Mouse (Mus musculus): Measurements from ENCODE around the gene Trim38.

The Trim38 gene

DNA sequence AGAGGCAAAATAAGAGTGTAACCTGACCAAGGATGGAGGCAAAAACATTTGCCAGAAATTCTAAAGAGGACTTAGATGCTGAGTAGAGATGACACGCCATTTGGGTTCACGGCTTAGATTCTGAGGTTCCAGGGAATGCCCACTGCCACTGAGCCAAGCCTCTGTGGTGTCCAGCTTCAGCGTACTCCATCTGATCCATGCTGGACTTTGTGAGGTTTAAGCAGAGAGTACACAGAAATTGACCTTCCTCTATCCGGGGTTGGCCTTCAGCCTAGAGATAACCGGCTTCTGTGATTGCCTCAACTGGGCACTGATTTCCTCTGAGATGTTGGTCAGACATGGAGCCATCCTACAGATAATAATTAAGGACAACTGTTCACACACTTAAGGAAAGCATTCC is 66.9 kb downstream of the Trim38 start:
- DNase-seq = no peak

GRCm38 (mm10) chr13:23839308-23839707 is 69.6 kb downstream of the Trim38 start, which contains the start of gene Slc17a3:
Gene Slc17a3, plus strand, starts transcription at chr13:23839434.
- DNase-seq = no peak
